Mouse (Mus musculus): ENCODE data around the gene Gm17604. TPM values are rescaled to one million over a fixed set of nuclear protein-coding genes. Genes with fewer than 3 reads are reported as not detected.

Gene Gm17604
- polyA plus RNA-seq, 1 experiment from 2014 or later: not detected

Other genes with a start within 250 kb of the Gm17604 start
- gene Mospd2, start 24.5 kb downstream of the Gm17604 start, polyA plus RNA-seq (2014; fragmentation: Nextera tagmentation; extraction: Ambion mirVana): 15.2 and 15.8 TPM in 2 replicates
- gene Fancb, start 24.2 kb downstream of the Gm17604 start, polyA plus RNA-seq (2014; fragmentation: Nextera tagmentation; extraction: Ambion mirVana): 12.3 and 12.4 TPM in 2 replicates